Mouse (Mus musculus): ENCODE results near the gene Prame. TPM values are rescaled to one million over a fixed set of nuclear protein-coding genes. Genes with fewer than 3 reads are reported as not detected.
"Not testable (repeated sequence)": the region's sequence is repeated elsewhere in the genome, so short reads cannot be mapped to it uniquely, and the experiment has no call there.

Gene Prame
- polyA plus RNA-seq (2014; fragmentation: Nextera tagmentation; extraction: Ambion mirVana), result 0.62 and 0.70 TPM in 2 replicates

- Histone ChIP-seq H3K4me2 (ENCODE audit: low read depth, low read length) (no peak within 1 kb of the TSS), H3K27me3 (replicated peaks; ENCODE audit: control insufficient read depth, insufficient read depth, low read length) (0 out of 2 replicates have a peak, but pooled peaks cover 6% of the 10 kb centered on the region), H3K9ac (ENCODE audit: low read depth, low read length) (no peak within 1 kb of the TSS), H3K27ac (replicated peaks; ENCODE audit: low read depth, low read length) (no peak within 1 kb of the TSS), H3K4me1 (ENCODE audit: control insufficient read depth, insufficient read depth, low read length) (no peaks in the 10 kb centered on the region), H3K36me3 (ENCODE audit: control insufficient read depth, insufficient read depth, low read length) (no peaks in the 10 kb centered on the region), H3K9me3 (ENCODE audit: control insufficient read depth, low read length) (no peaks in the 10 kb centered on the region), H3K4me3 (ENCODE audit: low read depth, low read length) (no peak within 1 kb of the TSS)
- ATAC-seq (ENCODE audit: low read depth) (no peak), DNase-seq (ENCODE audit: low spot score) (no peak)
- 86% methylated on average over 11 of the region's 11 CpGs for WGBS
Measured at GRCm38 (mm10) chrX:135627605-135628004, at the start of gene Prame. Prame (minus strand) TSS chrX:135627705.

DNA sequence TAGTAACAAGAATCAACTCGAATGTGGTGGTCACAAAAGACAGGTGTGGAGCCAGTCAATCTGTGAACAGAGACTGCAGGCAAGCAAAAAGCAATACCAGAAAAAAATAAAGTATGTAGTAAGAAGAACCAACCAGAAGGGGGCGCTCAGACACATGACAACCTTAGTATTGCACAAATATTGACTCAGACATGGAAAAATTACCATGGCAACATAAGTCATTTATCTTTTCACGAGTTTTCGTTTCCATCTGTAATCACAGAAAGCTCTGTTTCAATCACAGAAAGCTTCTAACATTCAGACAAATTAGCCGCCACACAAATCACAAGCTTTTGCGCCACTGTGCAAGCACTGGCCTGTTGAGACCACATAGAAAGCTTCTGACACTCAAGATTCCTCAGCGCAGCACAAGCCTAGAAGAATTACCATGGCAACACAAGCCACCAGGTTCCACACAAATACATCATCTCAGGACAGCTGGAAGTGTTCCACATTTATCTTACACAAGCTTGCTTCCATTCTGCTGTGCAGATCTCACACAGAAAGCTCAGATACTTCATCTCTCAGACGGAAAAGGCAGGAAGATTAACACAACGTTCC lies 24.8 kb upstream of the Prame start:
- DNase-seq (ENCODE audit: low spot score), result peak; percentile 3
- no peak overlapping the region for H3K9ac ChIP-seq (ENCODE audit: low read depth, low read length)
- no peaks in the 10 kb centered on the region for H3K9me3 ChIP-seq (ENCODE audit: control insufficient read depth, low read length)
- H3K36me3 ChIP-seq (ENCODE audit: control insufficient read depth, insufficient read depth, low read length), result no peaks in the 10 kb centered on the region
- 43% methylated on average over 9 of the region's 9 CpGs for WGBS
- H3K4me3 ChIP-seq (ENCODE audit: low read depth, low read length), result no peak overlapping the region
- no peak overlapping the region for H3K27ac ChIP-seq (replicated peaks; ENCODE audit: low read depth, low read length)
- H3K4me1 ChIP-seq (ENCODE audit: control insufficient read depth, insufficient read depth, low read length), result no peaks in the 10 kb centered on the region
- no peak overlapping the region for H3K4me2 ChIP-seq (ENCODE audit: low read depth, low read length)
- ATAC-seq (ENCODE audit: low read depth), result no peak
- no peaks in the 10 kb centered on the region for H3K27me3 ChIP-seq (replicated peaks; ENCODE audit: control insufficient read depth, insufficient read depth, low read length)

- not testable (repeated sequence) for H3K4me3 ChIP-seq (ENCODE audit: low read depth, low read length); H3K4me2 ChIP-seq (ENCODE audit: low read depth, low read length); H3K27me3 ChIP-seq (replicated peaks; ENCODE audit: control insufficient read depth, insufficient read depth, low read length); H3K27ac ChIP-seq (replicated peaks; ENCODE audit: low read depth, low read length); H3K9me3 ChIP-seq (ENCODE audit: control insufficient read depth, low read length); ATAC-seq (ENCODE audit: low read depth); H3K36me3 ChIP-seq (ENCODE audit: control insufficient read depth, insufficient read depth, low read length); H3K9ac ChIP-seq (ENCODE audit: low read depth, low read length); H3K4me1 ChIP-seq (ENCODE audit: control insufficient read depth, insufficient read depth, low read length)
- DNase-seq (ENCODE audit: low spot score), result peak; percentile 0
- WGBS, result 66% methylated on average over 3 of the region's 3 CpGs
Measured at GRCm38 (mm10) chrX:135601298-135602029, 26.0 kb downstream of the Prame start.

GRCm38 (mm10) chrX:135598677-135599076 lies 28.8 kb downstream of the Prame start, which contains the start of gene Nxf7:
Nxf7 (minus strand) TSS chrX:135598777.
- Histone ChIP-seq H3K4me2 (ENCODE audit: low read depth, low read length) (no peak within 1 kb of the TSS), H3K36me3 (ENCODE audit: control insufficient read depth, insufficient read depth, low read length) (no peaks in the 10 kb centered on the region), H3K4me1 (ENCODE audit: control insufficient read depth, insufficient read depth, low read length) (no peaks in the 10 kb centered on the region), H3K27me3 (replicated peaks; ENCODE audit: control insufficient read depth, insufficient read depth, low read length) (no peaks in the 10 kb centered on the region), H3K9ac (ENCODE audit: low read depth, low read length) (no peak within 1 kb of the TSS), H3K9me3 (ENCODE audit: control insufficient read depth, low read length) (peaks cover 10% of the 10 kb centered on the region; the same call in 1 of the 2 replicates), H3K27ac (replicated peaks; ENCODE audit: low read depth, low read length) (no peak within 1 kb of the TSS), H3K4me3 (ENCODE audit: low read depth, low read length) (no peak within 1 kb of the TSS)
- 74% methylated on average over 2 of the region's 2 CpGs for WGBS
- ATAC-seq (ENCODE audit: low read depth), result no peak
- no peak for DNase-seq (ENCODE audit: low spot score)

- Histone ChIP-seq H3K9me3 (ENCODE audit: control insufficient read depth, low read length) (peaks cover 10% of the 10 kb centered on the region; the same call in 1 of the 2 replicates), H3K27me3 (replicated peaks; ENCODE audit: control insufficient read depth, insufficient read depth, low read length) (no peaks in the 10 kb centered on the region), H3K27ac (replicated peaks; ENCODE audit: low read depth, low read length) (no peak overlapping the region), H3K4me2 (ENCODE audit: low read depth, low read length) (no peak overlapping the region), H3K4me3 (ENCODE audit: low read depth, low read length) (no peak overlapping the region), H3K36me3 (ENCODE audit: control insufficient read depth, insufficient read depth, low read length) (no peaks in the 10 kb centered on the region), H3K9ac (ENCODE audit: low read depth, low read length) (no peak overlapping the region), H3K4me1 (ENCODE audit: control insufficient read depth, insufficient read depth, low read length) (no peaks in the 10 kb centered on the region)
- WGBS, result 83% methylated on average over 13 of the region's 13 CpGs
- ATAC-seq (ENCODE audit: low read depth) (no peak), DNase-seq (ENCODE audit: low spot score) (no peak)
Measured at GRCm38 (mm10) chrX:135598096-135598495, 29.4 kb downstream of the Prame start.

DNA sequence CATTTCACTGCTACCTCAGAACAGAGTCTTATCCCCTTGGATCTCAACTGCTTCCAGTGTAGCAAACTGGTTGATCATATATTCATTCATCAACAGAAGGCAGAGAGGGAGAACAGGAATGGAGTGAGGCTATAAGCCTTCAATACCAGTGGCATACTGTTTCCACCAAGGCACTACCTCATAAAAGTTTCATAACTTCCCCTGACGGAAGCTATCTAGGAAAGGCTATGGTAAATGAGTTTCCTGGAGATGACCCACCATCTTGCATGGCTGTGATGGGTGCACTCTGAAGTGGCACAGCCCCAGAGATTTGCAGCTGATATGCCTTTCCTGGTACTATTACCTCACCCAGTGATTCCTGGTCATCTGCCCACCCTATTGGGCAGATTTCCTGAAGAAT lies 51.1 kb downstream of the Prame start:
- no peak overlapping the region for H3K4me3 ChIP-seq (ENCODE audit: low read depth, low read length)
- H3K9me3 ChIP-seq (ENCODE audit: control insufficient read depth, low read length), result no peaks in the 10 kb centered on the region
- DNase-seq (ENCODE audit: low spot score), result no peak
- H3K36me3 ChIP-seq (ENCODE audit: control insufficient read depth, insufficient read depth, low read length), result no peaks in the 10 kb centered on the region
- H3K9ac ChIP-seq (ENCODE audit: low read depth, low read length), result no peak overlapping the region
- no peaks in the 10 kb centered on the region for H3K27me3 ChIP-seq (replicated peaks; ENCODE audit: control insufficient read depth, insufficient read depth, low read length)
- no peak overlapping the region for H3K27ac ChIP-seq (replicated peaks; ENCODE audit: low read depth, low read length)
- no peak overlapping the region for H3K4me2 ChIP-seq (ENCODE audit: low read depth, low read length)
- ATAC-seq (ENCODE audit: low read depth), result no peak
- no peaks in the 10 kb centered on the region for H3K4me1 ChIP-seq (ENCODE audit: control insufficient read depth, insufficient read depth, low read length)
- 88% methylated on average over 1 of the region's 1 CpGs for WGBS

DNA sequence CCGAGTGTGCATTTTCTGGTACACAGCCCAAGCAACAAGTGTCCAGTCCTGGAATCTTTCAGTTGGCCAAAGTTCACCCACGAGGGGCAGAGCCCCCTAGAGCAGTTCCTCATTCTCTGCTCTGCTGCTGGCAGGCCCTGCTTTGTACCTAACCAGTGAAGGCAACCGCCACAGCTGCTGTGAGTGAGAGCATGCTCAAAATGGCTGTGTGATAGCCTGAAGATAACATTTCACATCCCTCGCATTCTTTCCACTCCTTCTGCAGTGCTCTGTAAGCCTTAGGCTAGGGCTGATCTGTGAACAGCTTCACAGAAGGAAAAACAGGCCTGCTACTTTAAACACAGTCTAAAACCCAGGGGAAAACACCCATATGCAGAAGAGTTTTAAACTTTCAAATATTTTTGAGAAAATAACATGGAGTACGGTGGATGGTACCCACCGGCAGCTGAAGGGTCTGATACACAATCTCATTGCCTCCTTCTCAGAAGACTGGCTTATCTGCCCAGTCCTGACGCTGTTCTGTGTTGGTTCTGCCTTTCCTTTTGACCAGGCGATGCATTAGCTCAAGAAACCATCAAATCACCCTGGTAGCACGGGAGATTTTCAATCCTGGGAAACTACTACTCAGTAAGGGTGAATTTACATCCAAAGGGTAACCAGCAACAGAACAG lies 52.4 kb downstream of the Prame start:
- not testable (repeated sequence) for DNase-seq (ENCODE audit: low spot score); H3K27ac ChIP-seq (replicated peaks; ENCODE audit: low read depth, low read length); H3K9ac ChIP-seq (ENCODE audit: low read depth, low read length); H3K4me2 ChIP-seq (ENCODE audit: low read depth, low read length); H3K4me1 ChIP-seq (ENCODE audit: control insufficient read depth, insufficient read depth, low read length); ATAC-seq (ENCODE audit: low read depth); H3K27me3 ChIP-seq (replicated peaks; ENCODE audit: control insufficient read depth, insufficient read depth, low read length); H3K4me3 ChIP-seq (ENCODE audit: low read depth, low read length); H3K36me3 ChIP-seq (ENCODE audit: control insufficient read depth, insufficient read depth, low read length); H3K9me3 ChIP-seq (ENCODE audit: control insufficient read depth, low read length)
- 65% methylated on average over 8 of the region's 9 CpGs for WGBS

- H3K4me1 ChIP-seq (ENCODE audit: control insufficient read depth, insufficient read depth, low read length); H3K27me3 ChIP-seq (replicated peaks; ENCODE audit: control insufficient read depth, insufficient read depth, low read length); H3K27ac ChIP-seq (replicated peaks; ENCODE audit: low read depth, low read length); H3K9me3 ChIP-seq (ENCODE audit: control insufficient read depth, low read length); H3K36me3 ChIP-seq (ENCODE audit: control insufficient read depth, insufficient read depth, low read length); H3K9ac ChIP-seq (ENCODE audit: low read depth, low read length); H3K4me2 ChIP-seq (ENCODE audit: low read depth, low read length); H3K4me3 ChIP-seq (ENCODE audit: low read depth, low read length): not testable (repeated sequence)
- 32% methylated on average over 7 of the region's 8 CpGs for WGBS
- ATAC-seq (ENCODE audit: low read depth) (peak; percentile 71; the same call in 1 of the 2 replicates), DNase-seq (ENCODE audit: low spot score) (peak; percentile 19)
Measured at GRCm38 (mm10) chrX:135574261-135574957, 53.1 kb downstream of the Prame start.
